Mouse (Mus musculus): ENCODE data around the gene BC035947. TPM values are rescaled to one million over a fixed set of nuclear protein-coding genes. Genes with fewer than 3 reads are reported as not detected.
"Not testable (repeated sequence)": the region's sequence is repeated elsewhere in the genome, so short reads cannot be mapped to it uniquely, and the experiment has no call there.

The BC035947 gene
- total and polyA plus RNA-seq, 3 experiments: 0.06 to 0.48 (median 0.29) TPM

GRCm38 (mm10) chr1:78501856-78502255, 10.1 kb downstream of the BC035947 start:
- DNase-seq: not testable (repeated sequence)

GRCm38 (mm10) chr1:78501036-78501435, 10.9 kb downstream of the BC035947 start:
- no peak for DNase-seq

GRCm38 (mm10) chr1:78490143-78490542, 21.8 kb downstream of the BC035947 start:
- DNase-seq: no peak

DNA sequence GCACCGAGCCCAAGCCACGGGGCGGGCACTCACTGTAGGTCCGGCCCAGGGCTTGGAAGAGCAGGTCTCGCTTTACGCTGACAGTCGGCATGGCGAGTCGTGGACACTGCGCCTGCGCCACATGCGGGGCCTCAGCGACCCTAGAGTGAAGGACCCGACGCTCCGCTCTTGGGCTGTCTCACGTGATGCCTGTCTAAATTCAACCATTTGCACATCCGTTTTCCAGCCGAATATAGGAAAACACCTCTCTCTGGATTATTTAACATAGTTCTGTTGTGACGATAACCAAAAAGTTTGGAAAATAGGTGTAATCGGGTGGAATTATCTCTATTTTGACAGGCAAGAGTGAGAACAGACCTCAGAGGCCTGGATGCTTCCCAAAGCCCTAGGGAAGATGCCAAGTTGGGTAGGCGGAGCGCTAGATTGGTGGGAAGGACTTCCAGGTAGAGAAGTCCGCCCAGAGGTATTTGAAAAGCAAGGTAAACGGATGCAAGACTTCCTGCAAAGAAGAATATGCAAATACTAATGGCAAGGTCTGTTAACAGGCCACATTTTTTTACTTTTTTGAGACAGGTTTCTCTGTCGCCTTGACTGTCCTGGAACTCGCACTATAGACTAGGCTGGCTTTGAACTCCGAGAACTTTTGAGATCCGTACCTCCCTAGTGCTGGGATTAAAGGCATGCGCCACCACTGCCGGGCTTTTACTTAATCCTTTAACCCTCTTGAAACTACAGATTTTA, 23.0 kb downstream of the BC035947 start, which contains the start of gene Farsb:
Gene Farsb (minus strand): TSS at position 146 of the 741 bp plus-strand sequence.
- DNase-seq: peak; percentile 92

DNA sequence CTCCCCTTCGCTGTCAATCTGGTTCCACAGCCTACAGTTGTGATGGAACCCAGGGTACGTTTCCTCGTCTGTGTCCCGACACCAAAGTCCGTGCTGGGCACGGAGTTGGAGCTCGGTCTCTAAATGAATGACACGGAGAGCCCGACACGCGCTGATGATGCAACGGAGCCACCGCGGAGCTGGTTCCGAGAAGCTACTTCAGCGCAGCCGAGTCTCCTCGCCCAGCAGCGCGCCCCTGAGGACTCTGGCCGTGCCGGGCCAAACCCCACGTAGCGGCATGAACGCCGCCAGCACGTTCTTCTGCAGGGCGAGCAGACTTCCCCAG, 23.6 kb downstream of the BC035947 start:
- no peak for DNase-seq

- no peak for DNase-seq
Measured at GRCm38 (mm10) chr1:78484361-78484760, 27.6 kb downstream of the BC035947 start.

DNA sequence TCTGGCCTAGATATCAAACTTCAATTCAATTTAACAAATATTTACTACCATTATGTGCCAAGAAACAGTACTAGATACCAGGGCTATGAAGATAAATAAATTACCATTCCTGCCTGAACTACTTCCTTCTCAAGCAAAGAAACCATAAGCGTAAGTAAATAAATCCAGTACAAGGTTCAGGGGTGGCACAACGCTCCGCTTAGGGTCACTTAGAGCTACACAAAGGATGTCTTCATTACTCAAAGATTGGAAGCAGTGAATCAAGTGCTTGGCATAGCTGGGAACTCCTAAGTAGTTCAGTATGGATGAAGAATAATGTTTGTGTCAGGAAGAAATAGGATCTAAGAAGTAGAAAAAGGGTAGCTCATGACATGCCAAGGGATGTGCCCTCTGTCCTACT, 28.5 kb downstream of the BC035947 start:
- no peak for DNase-seq

DNA sequence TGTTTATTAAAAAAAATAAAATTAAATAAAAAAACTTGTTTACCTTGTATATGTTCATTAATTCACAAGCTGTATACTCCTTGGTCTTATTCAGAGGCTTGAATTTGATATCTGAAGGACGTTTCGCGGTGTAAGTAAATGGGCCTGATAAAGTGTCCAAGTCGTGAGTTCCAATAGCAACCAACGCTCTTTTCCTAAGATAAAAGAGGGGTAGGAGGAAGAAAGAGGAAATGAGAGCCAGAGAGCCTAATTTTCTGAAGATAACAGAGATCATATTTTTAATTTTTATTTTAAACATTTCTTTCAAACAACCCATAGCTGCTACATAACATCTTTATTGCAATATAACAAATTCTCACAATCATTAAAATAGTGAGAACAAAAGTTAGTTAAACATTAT, 39.5 kb downstream of the BC035947 start:
- no peak for DNase-seq

GRCm38 (mm10) chr1:78454659-78455058, 57.3 kb downstream of the BC035947 start:
- DNase-seq: no peak

DNA sequence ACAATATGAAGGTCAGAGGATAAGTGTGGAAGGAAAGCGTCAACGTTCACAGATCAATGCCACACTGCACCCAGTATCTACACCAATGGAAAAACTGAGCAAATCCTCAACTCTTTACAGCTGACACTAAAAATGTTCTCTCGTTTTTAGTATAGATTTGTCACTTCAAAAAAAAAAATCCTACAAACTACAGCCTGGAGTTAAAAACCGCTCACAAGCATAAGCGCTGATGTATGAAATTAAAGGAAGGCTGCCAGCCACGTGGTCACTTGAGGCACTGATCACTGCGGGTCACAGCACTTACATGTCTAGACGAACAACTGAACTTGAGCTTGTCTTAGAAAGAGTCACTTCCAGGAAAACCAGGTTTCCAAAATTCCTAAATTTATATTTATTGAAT, 58.1 kb downstream of the BC035947 start:
- no peak for DNase-seq

DNA sequence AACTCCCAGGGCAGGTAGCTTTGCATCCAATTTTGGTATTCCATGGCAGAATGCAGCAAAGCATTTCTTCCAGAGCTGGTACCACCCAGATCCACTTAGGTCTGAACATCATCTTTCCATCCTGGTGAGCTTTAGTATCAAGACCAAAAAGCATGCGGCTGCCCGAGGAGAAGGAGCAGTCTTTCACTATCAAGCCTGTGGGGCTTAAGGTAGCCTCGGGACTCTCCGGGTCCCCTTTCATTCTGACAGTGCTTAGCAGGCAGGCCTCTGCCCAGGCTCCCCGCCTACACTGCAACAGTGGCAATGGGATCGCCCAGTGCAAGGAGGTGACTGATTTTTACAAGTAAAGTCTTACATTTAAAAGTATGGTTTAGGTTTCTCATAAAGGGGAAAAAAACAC, 59.4 kb downstream of the BC035947 start:
- DNase-seq: no peak

DNA sequence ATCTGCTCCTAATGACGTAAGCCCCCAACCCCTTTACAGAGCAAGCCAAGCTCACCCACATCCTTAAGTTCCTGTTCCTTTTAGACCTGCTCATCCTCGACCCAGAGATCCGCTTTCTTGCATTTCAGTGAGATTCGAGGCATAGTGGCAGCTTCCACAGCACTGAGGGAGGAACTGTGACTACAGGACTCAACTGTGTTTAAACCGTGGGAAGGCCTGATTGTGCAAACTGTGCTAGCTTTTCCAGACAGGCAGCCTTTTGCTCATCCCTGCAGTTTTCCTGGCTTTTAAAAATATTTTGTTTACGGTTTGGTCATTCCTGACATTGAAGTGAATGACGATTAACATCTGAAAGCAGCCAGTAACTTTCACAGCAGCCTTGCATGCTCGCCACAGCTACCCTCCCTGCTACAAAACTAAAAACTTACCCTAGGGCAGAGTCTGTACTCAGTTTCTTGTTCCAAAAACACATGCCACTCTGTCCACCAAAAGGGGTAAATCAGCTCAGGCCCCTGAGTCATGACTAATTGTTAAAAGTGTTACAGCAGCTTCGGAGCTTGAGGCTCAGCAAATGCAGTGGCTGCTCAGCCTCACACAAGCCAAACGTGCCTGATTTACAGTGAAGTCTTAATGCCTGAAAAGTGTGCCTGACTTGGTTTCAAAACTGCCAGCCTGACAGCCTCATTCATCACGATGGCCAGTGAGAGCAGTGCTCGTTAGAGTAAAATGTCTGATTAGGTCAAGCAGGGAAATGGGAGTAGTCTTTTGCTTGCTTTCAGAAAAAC, 60.7 kb downstream of the BC035947 start:
- DNase-seq: no peak

DNA sequence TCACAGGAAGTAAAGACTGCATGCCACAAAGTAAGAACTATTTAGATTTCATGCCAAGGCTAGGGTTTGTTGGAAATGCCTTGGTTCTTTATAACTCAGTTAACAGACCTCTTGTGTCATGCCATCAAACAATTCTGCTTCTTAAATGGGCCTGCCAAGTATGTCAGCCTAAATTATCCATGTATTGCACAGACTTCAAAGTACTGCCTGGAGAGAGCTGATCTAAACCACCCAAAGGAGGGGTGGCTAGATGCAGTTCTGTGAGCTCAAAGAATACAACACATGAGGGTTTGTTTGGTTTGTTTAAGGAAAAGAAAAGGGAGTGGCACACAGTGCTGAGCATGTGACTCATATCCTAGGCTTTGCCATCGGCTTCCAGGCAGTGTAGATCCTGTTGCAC, 63.9 kb downstream of the BC035947 start:
- DNase-seq: no peak

Other genes with a start within 250 kb of the BC035947 start
- gene Sgpp2, start 201.8 kb downstream of the BC035947 start, total RNA-seq (2021): 1 to 10 TPM in 1 of 2 experiments, under 1 TPM in 1; 0.86 to 2.1 TPM
- gene Sgpp2, start 201.8 kb downstream of the BC035947 start, polyA plus RNA-seq (2012; rRNA removed): 1.1 and 1.2 TPM in 2 replicates
- 10 to 100 TPM; 76.1 to 77.6 TPM for gene Farsb, start 23.3 kb downstream of the BC035947 start, total RNA-seq (2021)
- 3.5 and 4.4 TPM in 2 replicates for gene Farsb, start 23.3 kb downstream of the BC035947 start, polyA plus RNA-seq (2012; rRNA removed)
- 1 to 10 TPM; 2.5 to 4.0 TPM for gene Mogat1, start 1.2 kb downstream of the BC035947 start, total RNA-seq (2021)
- 8.7 and 14.6 TPM in 2 replicates for gene Mogat1, start 1.2 kb downstream of the BC035947 start, polyA plus RNA-seq (2012; rRNA removed)
- gene Acsl3, start 145.7 kb upstream of the BC035947 start, total RNA-seq (2021): 10 to 100 TPM; 19.6 to 38.1 TPM
- gene Acsl3, start 145.7 kb upstream of the BC035947 start, polyA plus RNA-seq (2012; rRNA removed): 3.5 and 4.3 TPM in 2 replicates
- gene Utp14b, start 145.9 kb upstream of the BC035947 start, total RNA-seq (2021): 1 to 10 TPM; 3.4 to 3.5 TPM
- 0.08 and 0.12 TPM in 2 replicates for gene Utp14b, start 145.9 kb upstream of the BC035947 start, polyA plus RNA-seq (2012; rRNA removed)

Measured in adrenal gland, adult 2 months (tissue).